Mouse (Mus musculus) hindbrain, embryonic 14.5 days (tissue): ENCODE measurements around the gene Zfp983. TPM values are rescaled to one million over a fixed set of nuclear protein-coding genes. Genes with fewer than 3 reads are reported as not detected.
"Not testable (repeated sequence)": the region's sequence is repeated elsewhere in the genome, so short reads cannot be mapped to it uniquely, and the experiment has no call there.

Experiments used
- ATAC-seq: fragments of 200-750 bp; cut with Nextera tagmentation; 2 replicates; pipeline ENCODE4 v1.8.0; 2017; ENCODE audit warnings: moderate number of reproducible peaks, mild to moderate bottlenecking, moderate TSS enrichment, moderate library complexity; ENCODE audit not compliant: low FRiP score
- DNase-seq: peaks from one replicate; pipeline ENCODE4 v3.0.0-alpha.2; 2015; ENCODE audit warnings: low spot score
- H3K27ac ChIP-seq: fragments of 300-500 bp; sonication (generic); 2 replicates; pipeline ENCODE4 v1.5.1; 2014; ENCODE audit warnings: mild to moderate bottlenecking, moderate library complexity
- H3K27me3 ChIP-seq: fragments of 300-500 bp; sonication (generic); 2 replicates; pipeline ENCODE4 v1.6.1; 2014; ENCODE audit warnings: mild to moderate bottlenecking, low read length, mixed read lengths; ENCODE audit not compliant: control insufficient read depth, insufficient read depth
- H3K36me3 ChIP-seq: fragments of 300-500 bp; sonication (generic); replicated peaks from 2 replicates; pipeline ENCODE4 v1.6.1; 2014; ENCODE audit not compliant: control insufficient read depth, insufficient read depth
- H3K4me1 ChIP-seq: fragments of 300-500 bp; sonication (generic); replicated peaks from 2 replicates; pipeline ENCODE4 v1.6.1; 2014; ENCODE audit warnings: antibody characterized with exemption, low read length, mixed read lengths; ENCODE audit not compliant: control insufficient read depth, insufficient read depth
- H3K4me2 ChIP-seq: fragments of 300-500 bp; sonication (generic); replicated peaks from 2 replicates; pipeline ENCODE4 v1.6.1; 2014; ENCODE audit warnings: mild to moderate bottlenecking, moderate library complexity
- H3K4me3 ChIP-seq: fragments of 300-500 bp; sonication (generic); replicated peaks from 2 replicates; pipeline ENCODE4 v1.5.1; 2014; ENCODE audit warnings: mild to moderate bottlenecking, low read length
- H3K9ac ChIP-seq: fragments of 300-500 bp; sonication (generic); 2 replicates; pipeline ENCODE4 v1.6.1; 2014
- H3K9me3 ChIP-seq: fragments of 300-500 bp; sonication (generic); 2 replicates; pipeline ENCODE4 v1.6.1; 2016; ENCODE audit warnings: low read length; ENCODE audit not compliant: control insufficient read depth
- WGBS: fragments of 180-500 bp; shearing (Covaris S2); extraction: QIAGEN DNeasy Blood & Tissue Kit; methylation state at CpG from one replicate; pipeline ENCODE4 v1.1.7; 2014; 5-methylcytosine and 5-hydroxymethylcytosine counted together
- polyA plus RNA-seq: library from polyadenylated mRNA; unstranded; fragments of >200 nt; fragmentation: Nextera tagmentation; extraction: Ambion mirVana; gene quantifications from 2 replicates; pipeline ENCODE4 v1.2.1, GENCODE M21; 2014

Zfp983 gene
- 11.1 and 14.0 TPM in 2 replicates for polyA plus RNA-seq

DNA sequence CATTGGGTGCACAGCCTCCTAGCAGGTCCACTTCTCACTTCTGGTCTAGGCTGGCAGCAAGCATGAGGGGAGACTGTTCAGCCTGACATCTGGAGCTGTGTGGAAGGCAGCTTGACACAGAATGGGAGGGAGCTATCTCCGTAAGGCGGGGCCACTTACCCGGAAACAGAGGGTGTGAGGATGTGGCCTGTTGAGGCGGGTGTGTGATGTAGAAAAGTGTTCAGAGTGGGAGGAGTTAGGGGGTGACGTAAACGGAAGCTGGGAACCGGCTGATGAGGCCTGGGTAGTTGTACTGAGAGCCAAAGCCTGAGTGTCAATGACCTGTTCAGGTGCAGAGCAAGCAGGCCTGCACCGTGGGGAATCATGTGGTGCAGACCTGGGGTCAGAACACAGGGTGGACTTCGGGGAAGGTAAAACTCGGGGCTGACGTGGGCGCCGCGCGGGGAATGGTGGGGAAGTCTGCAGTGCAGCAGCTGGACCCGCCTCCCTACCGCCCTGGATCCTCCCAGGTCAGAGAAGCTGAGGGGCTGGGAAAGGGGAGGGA is at the start of gene Zfp983:
Zfp983 (plus strand) TSS at position 261 of the 544 bp plus-strand sequence.
- H3K4me1 ChIP-seq, H3K9me3 ChIP-seq, H3K27me3 ChIP-seq, H3K36me3 ChIP-seq: not testable (repeated sequence)
- DNase-seq, result peak; percentile 83
- under 1% methylated on average over 17 of the region's 17 CpGs for WGBS
- H3K27ac ChIP-seq, result peak within 1 kb of the TSS; percentile 78
- peak within 1 kb of the TSS; percentile 66 for H3K4me2 ChIP-seq
- peak; percentile 99 for ATAC-seq
- peak within 1 kb of the TSS; percentile 60 for H3K9ac ChIP-seq
- peak within 1 kb of the TSS; percentile 43 for H3K4me3 ChIP-seq

GRCm38 (mm10) chr17:21616356-21616755 is 34.1 kb upstream of the Zfp983 start:
- Histone ChIP-seq H3K27ac (no peak overlapping the region), H3K27me3 (no peaks in the 10 kb centered on the region), H3K36me3 (no peaks in the 10 kb centered on the region), H3K9ac (no peak overlapping the region), H3K4me3 (no peak overlapping the region), H3K4me1 (no peaks in the 10 kb centered on the region), H3K4me2 (no peak overlapping the region), H3K9me3 (no peaks in the 10 kb centered on the region)
- WGBS, result 83% methylated on average over 3 of the region's 3 CpGs
- DNase-seq (no peak), ATAC-seq (no peak)

DNA sequence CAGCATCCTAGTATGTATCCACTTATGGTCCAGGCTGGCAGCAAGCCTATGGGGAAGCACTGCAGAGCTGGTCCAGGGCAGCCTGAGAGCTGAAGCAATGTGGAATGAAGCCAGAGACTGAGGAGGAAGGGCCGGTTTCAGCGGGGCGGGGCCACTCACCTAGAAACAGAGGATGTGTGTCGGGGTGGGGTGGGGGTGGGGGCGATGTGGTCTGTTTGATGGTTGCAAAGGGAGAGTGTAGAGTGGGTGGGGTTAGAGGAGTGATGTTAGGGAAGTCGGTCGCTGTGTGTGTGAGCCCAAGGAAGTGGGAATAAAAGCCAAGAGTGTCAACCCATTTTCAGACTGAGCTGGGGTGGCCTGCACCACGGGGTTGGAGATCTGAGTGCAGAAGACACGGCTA is 33.1 kb upstream of the Zfp983 start:
- H3K36me3 ChIP-seq, result no peaks in the 10 kb centered on the region

GRCm38 (mm10) chr17:21623647-21624046 is 26.8 kb upstream of the Zfp983 start:
- no peaks in the 10 kb centered on the region for H3K36me3 ChIP-seq
- no peak overlapping the region for H3K4me3 ChIP-seq
- no peaks in the 10 kb centered on the region for H3K4me1 ChIP-seq
- H3K4me2 ChIP-seq, result no peak overlapping the region
- H3K9me3 ChIP-seq, result no peaks in the 10 kb centered on the region
- no peak for DNase-seq
- no peaks in the 10 kb centered on the region for H3K27me3 ChIP-seq
- H3K9ac ChIP-seq, result no peak overlapping the region
- WGBS, result no CpG with 5 or more reads among the region's 3 CpGs
- ATAC-seq, result no peak
- no peak overlapping the region for H3K27ac ChIP-seq

More for the DNA sequence above, 33.1 kb upstream of the Zfp983 start:
- Histone ChIP-seq H3K9ac (no peak overlapping the region), H3K27me3 (no peaks in the 10 kb centered on the region), H3K4me2 (no peak overlapping the region), H3K9me3 (no peaks in the 10 kb centered on the region), H3K4me1 (no peaks in the 10 kb centered on the region), H3K27ac (no peak overlapping the region), H3K4me3 (no peak overlapping the region)
- DNase-seq (no peak), ATAC-seq (no peak)
- 8% methylated on average over 9 of the region's 9 CpGs for WGBS

DNA sequence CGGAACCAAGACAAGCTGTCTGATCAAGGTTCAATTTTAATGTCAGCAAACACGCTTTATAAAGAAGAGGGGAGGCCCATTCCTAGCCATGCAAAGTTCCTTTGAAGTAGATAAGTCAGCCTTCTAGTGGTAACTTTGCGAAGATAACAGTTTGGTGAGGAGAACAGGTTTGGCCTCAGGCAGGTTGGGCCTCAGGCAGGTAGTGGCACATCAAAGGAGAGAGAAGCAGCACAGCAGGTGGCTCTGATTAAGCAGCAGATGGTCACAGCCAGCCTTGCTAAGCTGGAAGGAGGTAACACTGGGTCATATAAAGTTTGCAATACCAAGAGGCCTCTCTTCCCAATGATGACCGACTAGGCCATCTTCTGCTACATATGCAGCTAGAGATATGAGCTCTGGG is 14.7 kb upstream of the Zfp983 start:
- not testable (repeated sequence) for H3K9ac ChIP-seq, H3K36me3 ChIP-seq, H3K4me2 ChIP-seq, H3K27ac ChIP-seq, H3K4me3 ChIP-seq, H3K27me3 ChIP-seq, H3K4me1 ChIP-seq, ATAC-seq, DNase-seq
- 67% methylated on average over 4 of the region's 4 CpGs for WGBS
- peaks cover 18% of the 10 kb centered on the region for H3K9me3 ChIP-seq

DNA sequence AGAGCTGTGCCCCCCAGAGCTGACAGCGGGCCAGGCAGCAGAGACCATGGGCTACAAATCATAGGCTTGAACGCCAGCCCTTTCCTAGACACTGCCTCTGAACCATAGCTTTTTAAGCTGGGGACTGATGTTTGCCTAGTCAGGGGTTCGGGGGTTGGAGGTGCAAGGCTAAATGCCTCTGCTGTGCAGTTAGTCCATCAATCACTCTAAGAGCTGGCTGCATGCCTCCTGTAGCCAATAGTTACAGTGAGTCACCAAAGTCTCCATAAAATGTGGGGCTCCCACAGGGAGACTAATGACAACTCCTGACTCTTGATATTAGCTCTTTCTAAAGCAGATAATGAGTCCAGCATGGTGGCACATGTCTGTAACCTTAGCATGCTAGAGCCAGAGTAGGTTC is 1.6 kb upstream of the Zfp983 start:
- WGBS, result 62% methylated on average over 3 of the region's 3 CpGs
- Histone ChIP-seq H3K4me2 (no peak overlapping the region), H3K36me3 (peaks cover 9% of the 10 kb centered on the region; the same call in 1 of the 2 replicates), H3K4me3 (no peak overlapping the region), H3K9ac (no peak overlapping the region), H3K27me3 (no peaks in the 10 kb centered on the region), H3K4me1 (no peaks in the 10 kb centered on the region), H3K9me3 (no peaks in the 10 kb centered on the region), H3K27ac (no peak overlapping the region)
- DNase-seq (no peak), ATAC-seq (no peak)

DNA sequence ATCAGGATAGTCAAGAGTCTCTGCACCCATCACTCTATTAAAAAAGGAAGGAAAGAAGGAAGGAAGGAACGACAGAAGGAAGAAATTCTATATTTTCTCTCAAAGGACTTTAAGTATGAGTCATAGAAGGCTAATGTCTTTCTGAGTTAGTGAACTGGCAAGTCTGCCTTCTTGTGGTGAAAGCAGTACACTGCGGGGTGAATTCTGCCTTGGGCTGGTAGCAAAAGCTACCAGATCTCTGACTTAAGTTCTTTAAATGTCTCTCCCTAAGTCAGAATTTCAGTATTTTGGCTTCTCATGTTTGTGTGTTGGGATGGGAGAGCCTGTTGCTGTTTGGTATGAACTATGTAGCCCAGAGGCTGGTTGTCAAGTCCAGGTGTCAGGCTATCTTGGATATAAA is 488 bp upstream of the Zfp983 start:
- peak overlapping the region; percentile 66 for H3K4me2 ChIP-seq
- H3K4me3 ChIP-seq, result peak overlapping the region; percentile 43
- H3K9ac ChIP-seq, result peak overlapping the region; percentile 60
- no peaks in the 10 kb centered on the region for H3K9me3 ChIP-seq
- H3K36me3 ChIP-seq, result peaks cover 9% of the 10 kb centered on the region; the same call in 1 of the 2 replicates
- H3K4me1 ChIP-seq, result no peaks in the 10 kb centered on the region
- H3K27me3 ChIP-seq, result no peaks in the 10 kb centered on the region
- ATAC-seq (peak; percentile 36; the same call in 1 of the 2 replicates), DNase-seq (peak; percentile 42)
- 37% methylated on average over 2 of the region's 2 CpGs for WGBS
- peak overlapping the region; percentile 78 for H3K27ac ChIP-seq

- H3K9me3 ChIP-seq, H3K9ac ChIP-seq, DNase-seq, ATAC-seq, H3K4me3 ChIP-seq, H3K27me3 ChIP-seq, H3K27ac ChIP-seq, H3K4me2 ChIP-seq, H3K4me1 ChIP-seq, H3K36me3 ChIP-seq: not testable (repeated sequence)
- 17% methylated on average over 1 of the region's 1 CpGs for WGBS
These were observed 28.4 kb downstream of the Zfp983 start for GRCm38 (mm10) chr17:21678826-21679225.

GRCm38 (mm10) chr17:21679273-21680018 is 29.0 kb downstream of the Zfp983 start:
- 6% methylated on average over 9 of the region's 9 CpGs for WGBS
- H3K4me1 ChIP-seq, result no peaks in the 10 kb centered on the region
- H3K9ac ChIP-seq, result peak overlapping the region; percentile 60
- peak overlapping the region; percentile 79 for H3K27ac ChIP-seq
- H3K4me2 ChIP-seq, result peak overlapping the region; percentile 66
- H3K9me3 ChIP-seq, result no peaks in the 10 kb centered on the region
- H3K27me3 ChIP-seq, result no peaks in the 10 kb centered on the region
- DNase-seq (peak; percentile 81), ATAC-seq (peak; percentile 99)
- peak overlapping the region; percentile 43 for H3K4me3 ChIP-seq
- H3K36me3 ChIP-seq, result peaks cover under 1% of the 10 kb centered on the region; the same call in 1 of the 2 replicates
